Mouse (Mus musculus): ENCODE data around the gene Nim1k. TPM values are rescaled to one million over a fixed set of nuclear protein-coding genes. Genes with fewer than 3 reads are reported as not detected.
"Not testable (repeated sequence)": the region's sequence is repeated elsewhere in the genome, so short reads cannot be mapped to it uniquely, and the experiment has no call there.

The Nim1k gene
- total RNA-seq, 4 experiments from 2014 or later = 2.4 to 2.7 (median 2.4) TPM

DNA sequence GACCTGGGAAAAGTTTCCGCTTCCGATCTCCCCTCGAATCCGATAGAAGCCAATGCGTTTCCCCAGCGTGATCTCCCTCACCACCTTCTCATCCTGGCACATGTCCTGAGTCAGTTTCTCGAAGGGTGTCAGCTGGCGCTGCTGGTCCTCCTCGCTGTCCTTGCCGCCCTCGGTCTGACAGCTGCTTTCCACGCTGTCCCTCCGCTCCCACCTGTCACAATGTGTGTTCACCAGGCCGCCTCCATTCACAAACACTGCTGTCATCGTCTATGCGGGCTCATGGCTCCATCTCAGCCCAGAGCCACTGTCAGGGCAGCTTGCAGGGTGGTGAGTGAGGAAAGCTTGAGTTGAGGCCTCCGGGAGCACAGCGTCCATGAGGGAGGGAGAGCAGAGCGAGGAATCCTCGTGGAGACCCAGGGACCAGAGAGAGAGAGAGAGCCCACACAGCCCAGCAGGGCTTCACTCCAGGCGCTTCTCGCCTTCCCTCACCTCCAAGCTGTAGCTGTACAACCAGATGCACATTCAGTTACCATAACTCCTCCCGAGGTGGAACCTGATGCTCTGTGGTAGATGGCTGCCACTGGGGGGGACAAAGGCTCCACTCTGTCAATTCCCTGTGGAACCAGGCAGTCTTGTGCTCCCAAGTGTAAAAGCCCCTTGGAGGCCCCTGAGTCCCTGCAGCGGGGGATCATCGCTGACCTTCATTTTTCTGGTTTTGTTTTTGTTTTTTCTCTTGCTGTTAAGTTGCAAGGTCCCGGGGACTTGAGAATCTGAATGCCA, 27.9 kb downstream of the Nim1k start:
- DNase-seq = no peak

GRCm38 (mm10) chr13:119724541-119724940, 31.1 kb downstream of the Nim1k start:
- DNase-seq = no peak

GRCm38 (mm10) chr13:119723368-119723767, 32.3 kb downstream of the Nim1k start:
- DNase-seq = no peak

GRCm38 (mm10) chr13:119722447-119722846, 33.2 kb downstream of the Nim1k start:
- no peak for DNase-seq

DNA sequence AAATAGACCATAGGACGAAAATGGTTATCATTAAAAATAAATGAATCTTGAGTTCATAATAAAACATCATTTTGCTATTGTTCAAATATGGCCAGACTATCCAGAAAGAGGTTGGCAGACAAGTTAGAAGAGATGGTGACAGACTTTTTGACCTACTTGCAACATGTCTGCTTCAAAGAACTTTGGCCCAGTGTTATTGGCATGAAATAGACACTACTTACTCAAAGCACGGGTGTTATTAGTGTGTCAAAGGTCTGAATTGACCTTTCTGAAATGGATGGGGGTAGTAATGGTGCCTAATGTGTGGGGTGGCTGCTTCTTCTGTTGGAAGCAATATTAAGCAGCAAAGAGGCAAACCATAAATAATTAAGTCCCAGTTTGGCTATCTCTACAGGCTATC, 39.6 kb downstream of the Nim1k start:
- no peak for DNase-seq

- DNase-seq = no peak
Observed at GRCm38 (mm10) chr13:119713821-119714220, 41.9 kb downstream of the Nim1k start.

- no peak for DNase-seq
Observed at GRCm38 (mm10) chr13:119713107-119713787, 42.4 kb downstream of the Nim1k start.

DNA sequence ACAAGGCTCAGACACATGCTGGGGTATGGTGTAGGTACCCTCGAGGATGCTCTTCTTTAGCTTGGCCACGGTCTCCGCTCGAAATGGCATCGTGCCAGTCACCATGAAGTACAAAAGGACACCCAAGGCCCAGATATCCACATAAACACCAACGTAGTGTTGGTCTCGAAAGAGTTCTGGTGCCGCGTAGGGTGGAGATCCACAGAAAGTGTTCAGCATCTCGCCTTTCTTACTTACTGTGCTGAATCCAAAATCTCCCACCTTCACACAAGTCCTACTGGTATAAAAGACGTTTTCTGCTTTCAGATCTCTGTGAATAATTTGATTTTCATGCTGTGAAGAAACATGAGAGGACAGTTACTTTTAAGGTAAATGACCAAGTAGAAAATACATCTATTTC, 43.2 kb downstream of the Nim1k start:
- DNase-seq = no peak

GRCm38 (mm10) chr13:119710268-119710610, 45.4 kb downstream of the Nim1k start:
- DNase-seq = no peak

DNA sequence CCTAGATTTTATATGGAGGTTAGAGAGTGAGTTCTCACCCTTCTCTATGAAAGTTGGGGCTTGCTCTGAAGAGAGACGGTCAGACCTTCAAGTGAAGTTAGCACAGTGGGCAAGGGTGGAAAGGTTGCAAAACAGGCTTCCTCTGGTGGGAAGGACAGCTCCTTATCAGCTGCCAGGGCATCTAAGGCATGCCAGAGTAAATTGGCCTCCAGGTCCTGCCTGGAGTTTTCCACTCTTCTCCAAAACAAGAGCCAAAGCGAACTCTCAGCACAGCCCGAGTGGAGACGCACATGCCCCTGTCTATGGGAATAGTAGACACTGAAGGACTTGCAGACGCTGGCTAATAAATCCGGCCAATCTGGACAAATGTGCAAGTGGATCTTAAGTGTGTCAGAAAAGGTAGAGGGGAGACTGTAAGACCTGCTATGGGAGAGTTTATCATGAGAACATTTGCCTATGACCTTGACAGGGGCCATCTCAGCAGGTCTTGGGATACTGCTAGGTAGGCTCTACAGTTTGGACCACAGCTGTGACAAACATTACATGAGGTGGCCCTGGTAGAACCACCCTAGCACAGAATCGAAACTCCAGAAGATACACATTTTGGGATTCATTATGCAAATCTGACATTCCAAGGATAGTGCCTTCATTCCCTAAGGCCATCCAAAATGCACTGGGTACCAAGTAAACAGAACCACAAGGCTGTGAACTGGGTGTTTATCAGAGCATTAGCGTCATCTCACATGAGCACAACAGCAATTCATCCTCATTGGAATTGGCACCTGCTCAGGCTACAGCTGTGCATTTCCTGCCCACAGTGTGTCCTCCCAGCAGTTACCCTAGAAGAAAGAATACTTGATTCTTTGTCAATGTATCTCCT, 46.1 kb downstream of the Nim1k start:
- no peak for DNase-seq

DNA sequence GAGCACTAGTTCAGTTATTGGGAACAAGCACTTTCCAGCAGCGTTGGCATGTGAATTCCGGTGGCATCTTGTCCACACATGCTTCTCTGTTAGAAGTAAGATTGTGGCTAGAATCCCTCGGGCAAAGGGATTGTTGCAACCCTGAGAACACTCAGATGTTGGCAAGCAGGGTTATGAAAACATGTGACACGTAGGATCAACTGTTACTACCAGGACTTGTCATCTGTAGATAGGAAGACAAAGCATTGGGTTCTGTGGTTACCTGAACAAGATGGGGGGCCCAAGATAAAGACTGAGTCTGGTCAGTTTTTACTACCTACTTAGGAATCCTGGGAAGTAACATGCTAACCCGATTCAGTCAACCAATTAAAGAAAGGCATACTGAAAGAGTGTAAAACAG, 46.7 kb downstream of the Nim1k start:
- no peak for DNase-seq

- DNase-seq = no peak
Observed at GRCm38 (mm10) chr13:119707906-119708305, 47.8 kb downstream of the Nim1k start.

DNA sequence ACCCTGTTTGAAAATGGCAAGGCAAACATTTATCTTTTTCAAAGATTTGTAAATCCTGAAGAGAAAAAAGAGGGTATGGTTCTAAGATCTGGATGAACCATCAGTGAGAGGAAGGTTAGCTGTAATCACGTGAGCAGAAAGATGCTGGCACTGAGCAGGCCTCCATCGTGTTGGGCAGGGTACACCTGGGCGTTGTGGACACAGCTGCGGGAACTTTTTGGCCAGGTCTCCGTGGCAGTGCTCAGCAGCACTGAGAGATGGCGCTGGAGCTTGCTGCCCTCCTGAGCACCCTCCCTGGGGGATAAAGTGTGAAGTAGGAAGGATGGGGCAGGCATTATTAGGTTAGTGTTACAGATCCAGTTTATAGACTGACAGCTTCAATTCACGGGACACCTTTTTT, 48.7 kb downstream of the Nim1k start:
- DNase-seq = no peak

- DNase-seq = not testable (repeated sequence)
Observed at GRCm38 (mm10) chr13:119706278-119706880, 49.3 kb downstream of the Nim1k start.

- DNase-seq = no peak
Observed at GRCm38 (mm10) chr13:119704280-119704679, 51.4 kb downstream of the Nim1k start.

DNA sequence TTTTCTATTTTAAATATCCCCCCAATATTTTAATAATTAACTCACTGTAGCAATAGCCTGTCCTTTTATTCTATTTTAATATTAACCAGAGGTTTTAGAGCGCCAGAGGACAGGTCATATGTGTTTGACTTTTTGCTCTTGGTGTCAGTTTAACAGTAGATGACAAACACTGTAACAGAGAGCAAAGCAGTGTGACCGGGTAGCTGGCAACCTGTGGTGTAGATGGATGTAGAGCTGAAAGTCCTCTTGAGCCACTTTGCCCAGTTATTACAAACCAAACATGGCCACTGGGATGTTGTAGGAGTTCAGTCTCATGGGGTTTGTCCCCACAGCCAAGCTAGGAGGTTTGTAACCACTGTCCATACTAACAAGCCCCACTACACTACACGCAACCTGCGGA, 57.2 kb downstream of the Nim1k start:
- no peak for DNase-seq

DNA sequence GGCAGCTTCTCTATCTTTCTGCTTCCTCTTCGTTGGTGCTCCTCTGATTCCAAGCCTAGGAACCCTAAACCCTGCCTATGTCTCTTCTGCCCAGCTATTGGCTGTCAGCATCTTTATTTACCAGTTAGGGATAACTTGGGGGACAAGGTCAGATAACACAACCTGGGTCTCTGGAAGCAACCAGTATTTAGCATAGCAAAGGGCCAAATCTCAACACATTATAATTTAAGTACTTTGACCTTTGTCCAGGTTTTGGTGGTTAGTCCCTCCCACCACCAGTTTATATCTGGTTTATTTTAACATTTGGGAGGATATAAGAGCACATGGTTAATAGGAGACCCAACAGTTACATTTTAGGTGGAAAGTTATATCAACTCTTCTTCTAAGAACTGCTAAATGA, 59.2 kb downstream of the Nim1k start:
- DNase-seq = no peak

- DNase-seq = no peak
Observed at GRCm38 (mm10) chr13:119695676-119696075, 60.0 kb downstream of the Nim1k start.

DNA sequence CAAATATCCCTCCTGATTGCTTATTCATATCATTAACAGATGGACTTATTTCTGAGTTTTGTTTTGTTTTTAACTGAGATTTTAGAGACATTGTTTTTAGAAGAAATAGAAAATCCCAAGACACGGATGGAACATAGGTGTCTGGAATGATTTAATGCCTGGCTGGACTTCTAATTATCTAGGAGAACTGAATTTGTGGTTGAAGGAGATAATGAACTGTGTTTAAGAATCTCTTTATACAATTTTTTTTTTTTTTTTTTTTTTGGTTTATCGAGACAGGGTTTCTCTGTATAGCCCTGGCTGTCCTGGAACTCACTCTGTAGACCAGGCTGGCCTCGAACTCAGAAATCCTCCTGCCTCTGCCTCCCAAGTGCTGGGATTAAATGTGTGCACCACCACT, 63.7 kb downstream of the Nim1k start:
- DNase-seq = not testable (repeated sequence)

GRCm38 (mm10) chr13:119690876-119691620, 64.6 kb downstream of the Nim1k start:
- DNase-seq = peak; percentile 51

DNA sequence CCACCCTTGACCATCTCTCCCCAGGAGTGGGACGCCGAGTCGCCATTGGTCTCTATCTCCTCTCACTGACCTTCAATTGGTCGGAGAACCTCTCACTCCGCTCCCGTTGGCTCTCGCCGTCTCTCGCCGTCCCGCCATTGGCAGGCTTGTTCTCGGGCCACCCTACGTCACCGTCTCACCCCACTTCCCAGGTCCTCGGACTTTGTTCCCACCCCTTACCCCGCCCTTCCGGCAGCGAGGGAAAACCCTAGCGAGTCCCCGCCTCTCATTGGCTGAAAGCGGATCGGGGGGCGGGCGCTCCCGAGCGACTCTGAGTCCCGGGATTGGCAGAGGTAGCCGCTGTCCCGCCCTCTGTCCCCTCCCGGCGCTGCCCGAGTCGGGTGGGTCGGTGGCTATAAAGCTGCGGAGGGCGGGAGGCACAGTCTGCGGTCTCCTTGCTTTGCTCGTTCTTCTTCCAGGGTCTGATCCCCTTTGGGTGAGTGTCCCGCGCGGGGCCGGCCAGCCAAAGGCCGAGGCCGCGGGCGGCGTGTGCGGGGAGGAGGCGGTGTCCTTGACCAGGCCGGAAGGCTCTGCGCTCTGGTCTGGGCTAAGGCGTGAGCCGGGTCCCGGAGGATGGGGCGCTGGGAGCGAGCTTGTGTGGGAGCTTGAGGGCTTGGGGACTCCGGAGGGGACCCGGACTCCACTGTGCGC, 65.5 kb downstream of the Nim1k start, which contains the start of gene Hmgcs1:
TSS of gene Hmgcs1 (plus strand) at position 341 of the 690 bp plus-strand sequence.
- peak; percentile 100 for DNase-seq
